Mouse (Mus musculus): ENCODE data around the gene Gstp3. TPM values are rescaled to one million over a fixed set of nuclear protein-coding genes. Genes with fewer than 3 reads are reported as not detected.

Gstp3 gene
- polyA plus RNA-seq, 1 experiment: 15.9 TPM

GRCm38 (mm10) chr19:4036327-4037045, 22.9 kb downstream of the Gstp3 start:
- Histone ChIP-seq H3K4me1 (ENCODE audit: control insufficient read depth, insufficient read depth, low read length) (peaks cover 9% of the 10 kb centered on the region; the same call in 1 of the 2 replicates), H3K4me3 (replicated peaks; ENCODE audit: extremely low read depth, low read depth, low read length) (no peak overlapping the region)
- 60% methylated on average over 12 of the region's 12 CpGs for WGBS
- DNase-seq: no peak
- no peak for TF ChIP-seq CTCF (IDR thresholded peaks at IDR 0.05; ENCODE audit: insufficient read depth, low read length)
- no peak for TF ChIP-seq POLR2A (IDR thresholded peaks at IDR 0.05; ENCODE audit: borderline replicate concordance, extremely low read depth, low read depth, low read length)

GRCm38 (mm10) chr19:4033742-4034141, 25.6 kb downstream of the Gstp3 start:
- no peak for DNase-seq
- TF ChIP-seq POLR2A (IDR thresholded peaks at IDR 0.05; ENCODE audit: borderline replicate concordance, extremely low read depth, low read depth, low read length): no peak
- TF ChIP-seq CTCF (IDR thresholded peaks at IDR 0.05; ENCODE audit: insufficient read depth, low read length): no peak
- WGBS: 41% methylated on average over 5 of the region's 5 CpGs
- Histone ChIP-seq H3K4me3 (replicated peaks; ENCODE audit: extremely low read depth, low read depth, low read length) (no peak overlapping the region), H3K4me1 (ENCODE audit: control insufficient read depth, insufficient read depth, low read length) (peaks cover 9% of the 10 kb centered on the region; the same call in 1 of the 2 replicates)

DNA sequence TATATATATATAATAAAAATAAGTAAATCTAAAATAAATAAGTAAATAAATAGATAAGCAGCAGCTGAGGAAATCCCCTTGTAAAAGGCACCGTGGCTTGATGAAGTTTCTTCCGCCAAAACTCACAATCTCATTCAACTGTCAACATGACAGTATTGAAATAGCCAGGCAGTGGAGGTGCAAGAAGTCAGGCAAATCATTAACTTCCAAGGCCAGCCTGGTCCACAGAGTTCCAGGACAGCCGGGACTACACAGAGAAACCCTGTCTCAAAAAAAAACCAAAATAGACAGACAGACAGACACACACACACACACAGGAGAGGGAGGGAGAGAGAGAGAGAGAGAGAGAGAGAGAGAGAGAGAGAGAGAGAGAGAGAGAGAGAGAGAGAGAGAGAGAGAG, 26.1 kb downstream of the Gstp3 start:
- 51% methylated on average over 3 of the region's 3 CpGs for WGBS
- no peak for DNase-seq
- H3K4me3 ChIP-seq (replicated peaks; ENCODE audit: extremely low read depth, low read depth, low read length): no peak overlapping the region
- H3K4me1 ChIP-seq (ENCODE audit: control insufficient read depth, insufficient read depth, low read length): peaks cover 8% of the 10 kb centered on the region; the same call in 1 of the 2 replicates
- TF ChIP-seq POLR2A (IDR thresholded peaks at IDR 0.05; ENCODE audit: borderline replicate concordance, extremely low read depth, low read depth, low read length) (no peak), CTCF (IDR thresholded peaks at IDR 0.05; ENCODE audit: insufficient read depth, low read length) (no peak)

DNA sequence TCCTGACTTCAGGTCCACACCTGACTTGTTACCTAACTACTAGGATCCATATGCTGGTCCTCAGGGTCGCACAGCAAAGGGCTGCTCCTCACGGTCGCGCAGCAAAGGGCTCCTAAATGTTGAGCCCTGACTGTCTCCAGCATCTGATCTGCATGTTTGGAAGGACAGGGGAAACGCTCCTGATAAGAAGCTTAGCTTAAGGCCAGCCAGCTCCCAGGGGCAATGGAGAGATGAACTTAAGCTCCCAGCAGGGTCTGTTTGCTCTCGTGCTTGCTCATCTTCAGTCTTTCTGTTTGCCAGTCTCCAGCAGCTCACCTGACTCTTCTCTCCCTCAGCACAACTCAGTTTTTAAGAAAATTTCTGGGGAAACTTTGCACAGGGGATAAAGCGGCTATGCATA, 26.7 kb downstream of the Gstp3 start:
- no peak overlapping the region for H3K4me3 ChIP-seq (replicated peaks; ENCODE audit: extremely low read depth, low read depth, low read length)
- DNase-seq: no peak
- H3K4me1 ChIP-seq (ENCODE audit: control insufficient read depth, insufficient read depth, low read length): peaks cover 6% of the 10 kb centered on the region; the same call in 1 of the 2 replicates
- 60% methylated on average over 7 of the region's 7 CpGs for WGBS
- TF ChIP-seq POLR2A (IDR thresholded peaks at IDR 0.05; ENCODE audit: borderline replicate concordance, extremely low read depth, low read depth, low read length): no peak
- TF ChIP-seq CTCF (IDR thresholded peaks at IDR 0.05; ENCODE audit: insufficient read depth, low read length): no peak

DNA sequence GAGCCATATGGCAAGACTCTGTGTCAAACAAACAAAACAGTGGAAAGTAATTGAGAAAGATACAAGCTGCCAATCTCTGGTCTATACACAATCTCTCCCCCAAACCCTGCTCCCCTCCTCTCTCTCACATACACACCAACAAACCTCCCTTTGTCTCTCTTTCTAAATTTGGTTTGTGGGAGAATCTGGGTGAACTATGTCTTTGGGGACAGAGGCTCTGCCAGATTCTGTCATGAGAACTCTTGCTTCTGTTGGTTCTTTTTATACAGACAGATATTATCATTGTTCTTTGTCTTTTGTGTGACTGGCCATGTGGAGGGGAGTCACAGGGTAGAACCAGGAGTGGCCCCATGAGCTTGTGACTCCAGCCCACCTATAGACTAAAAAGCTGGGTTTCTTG, 31.8 kb downstream of the Gstp3 start:
- no peak for TF ChIP-seq POLR2A (IDR thresholded peaks at IDR 0.05; ENCODE audit: borderline replicate concordance, extremely low read depth, low read depth, low read length)
- TF ChIP-seq CTCF (IDR thresholded peaks at IDR 0.05; ENCODE audit: insufficient read depth, low read length): no peak
- no peak for DNase-seq
- no peak overlapping the region for H3K4me3 ChIP-seq (replicated peaks; ENCODE audit: extremely low read depth, low read depth, low read length)
- H3K4me1 ChIP-seq (ENCODE audit: control insufficient read depth, insufficient read depth, low read length): no peaks in the 10 kb centered on the region

GRCm38 (mm10) chr19:4023185-4023584, 36.2 kb downstream of the Gstp3 start:
- no peaks in the 10 kb centered on the region for H3K4me1 ChIP-seq (ENCODE audit: control insufficient read depth, insufficient read depth, low read length)
- no peak overlapping the region for H3K4me3 ChIP-seq (replicated peaks; ENCODE audit: extremely low read depth, low read depth, low read length)
- TF ChIP-seq POLR2A (IDR thresholded peaks at IDR 0.05; ENCODE audit: borderline replicate concordance, extremely low read depth, low read depth, low read length): no peak
- TF ChIP-seq CTCF (IDR thresholded peaks at IDR 0.05; ENCODE audit: insufficient read depth, low read length): no peak
- no peak for DNase-seq
- 37% methylated on average over 7 of the region's 7 CpGs for WGBS

- H3K4me1 ChIP-seq (ENCODE audit: control insufficient read depth, insufficient read depth, low read length): no peaks in the 10 kb centered on the region
- TF ChIP-seq POLR2A (IDR thresholded peaks at IDR 0.05; ENCODE audit: borderline replicate concordance, extremely low read depth, low read depth, low read length) (no peak), CTCF (IDR thresholded peaks at IDR 0.05; ENCODE audit: insufficient read depth, low read length) (peak; percentile 85)
- DNase-seq: peak; percentile 73
- H3K4me3 ChIP-seq (replicated peaks; ENCODE audit: extremely low read depth, low read depth, low read length): no peak overlapping the region
- WGBS: 16% methylated on average over 18 of the region's 18 CpGs
These were observed 40.4 kb downstream of the Gstp3 start for GRCm38 (mm10) chr19:4018743-4019583.

DNA sequence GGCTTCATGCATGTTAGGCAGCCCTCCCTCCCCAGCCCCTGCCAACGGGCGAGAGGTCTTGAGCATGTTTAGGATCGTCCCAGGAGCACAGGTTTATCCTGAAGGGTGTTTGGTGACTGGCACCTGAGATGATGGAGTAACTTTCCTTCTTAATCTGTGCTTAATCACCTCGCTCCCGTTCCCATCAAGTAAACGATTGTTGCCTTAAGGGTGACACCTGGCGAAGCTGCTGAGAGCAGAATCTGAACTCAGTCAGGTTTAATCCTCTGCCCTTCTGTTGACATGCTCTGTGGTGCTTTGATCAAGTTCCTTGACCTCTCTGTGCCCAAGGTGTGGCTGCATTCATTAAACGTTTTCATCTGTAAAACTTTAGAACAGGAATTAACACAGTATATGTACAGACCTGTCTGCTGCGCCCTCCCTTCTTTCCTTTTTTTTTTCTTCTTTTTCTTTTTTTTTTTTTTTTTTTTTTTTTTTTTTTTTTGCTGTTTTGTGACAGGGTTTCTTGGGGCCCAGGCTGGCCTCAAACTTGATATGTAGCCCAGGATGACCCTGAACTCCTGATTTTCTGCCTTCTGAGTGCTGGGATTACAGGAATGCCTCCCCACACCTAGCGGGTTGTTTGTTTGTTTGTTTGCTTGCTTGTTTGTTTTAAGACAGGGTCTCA, 41.3 kb downstream of the Gstp3 start:
- no peak for TF ChIP-seq CTCF (IDR thresholded peaks at IDR 0.05; ENCODE audit: insufficient read depth, low read length)
- no peak for TF ChIP-seq POLR2A (IDR thresholded peaks at IDR 0.05; ENCODE audit: borderline replicate concordance, extremely low read depth, low read depth, low read length)
- H3K4me1 ChIP-seq (ENCODE audit: control insufficient read depth, insufficient read depth, low read length): peaks cover under 1% of the 10 kb centered on the region; the same call in 1 of the 2 replicates
- WGBS: 55% methylated on average over 10 of the region's 10 CpGs
- no peak for DNase-seq
- no peak overlapping the region for H3K4me3 ChIP-seq (replicated peaks; ENCODE audit: extremely low read depth, low read depth, low read length)

- Histone ChIP-seq H3K4me3 (replicated peaks; ENCODE audit: extremely low read depth, low read depth, low read length) (no peak overlapping the region), H3K4me1 (ENCODE audit: control insufficient read depth, insufficient read depth, low read length) (peaks cover 3% of the 10 kb centered on the region)
- TF ChIP-seq POLR2A (IDR thresholded peaks at IDR 0.05; ENCODE audit: borderline replicate concordance, extremely low read depth, low read depth, low read length): no peak
- TF ChIP-seq CTCF (IDR thresholded peaks at IDR 0.05; ENCODE audit: insufficient read depth, low read length): no peak
- 61% methylated on average over 5 of the region's 5 CpGs for WGBS
- DNase-seq: no peak
These were observed 43.7 kb downstream of the Gstp3 start for GRCm38 (mm10) chr19:4015635-4016034.

Measured in lung, adult 2 months (tissue).